Mouse (Mus musculus) CD8-positive naive resting alpha-beta T cell, adult 2 months (primary cell): ENCODE measurements at regions not wholly inside any gene's neighbourhood (a gene's known extent, or its start where the extent isn't known, plus 50 kb on each side); places are given as distances from the start of the nearest gene placed in this dataset.

Source experiments
- DNase-seq, 2 experiments: peaks; one replicate each; pipeline ENCODE4 v3.0.0; 2022; ENCODE audit warnings: low read depth in 2 of 2, low spot score in 2 of 2

- DNase-seq, result no peak
Measured at GRCm38 (mm10) chr4:95180999-95181398, 129.0 kb upstream of the Jun start.

DNA sequence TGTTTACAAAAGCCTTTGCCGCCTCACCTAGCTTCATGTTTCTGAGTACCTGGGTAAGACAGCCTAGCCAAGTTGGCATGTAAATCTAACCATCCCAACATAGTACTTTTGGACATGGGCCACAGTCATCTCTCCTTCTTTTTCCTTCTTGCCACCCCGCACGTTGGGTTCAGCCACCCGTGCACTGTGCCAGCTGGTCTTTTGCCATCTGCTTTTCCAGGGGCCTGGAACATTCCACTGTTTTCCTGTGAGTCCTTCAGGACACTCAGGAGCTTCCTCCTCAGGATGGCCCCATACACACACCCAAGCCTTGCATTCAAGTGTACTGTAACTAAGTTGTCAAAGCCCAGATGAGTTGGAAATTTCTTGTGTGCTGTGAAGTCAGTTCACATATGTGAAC lies 132.2 kb upstream of the Jun start:
- DNase-seq, result no peak

GRCm38 (mm10) chr4:95185113-95185915 lies 133.3 kb upstream of the Jun start:
- no peak for DNase-seq

DNA sequence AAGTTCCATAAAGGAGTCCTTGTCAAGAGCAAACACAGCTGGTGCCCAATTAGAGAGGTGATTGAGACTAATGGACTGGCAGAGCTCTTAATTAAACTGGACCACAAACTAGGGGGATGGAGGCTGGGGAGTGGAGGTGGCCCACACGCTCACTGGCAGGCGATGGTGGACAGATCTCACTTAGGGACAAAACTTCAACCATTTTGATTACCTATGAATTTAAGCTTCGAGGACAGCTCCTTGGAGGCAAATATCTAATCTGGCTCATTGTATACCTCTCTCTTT lies 133.8 kb upstream of the Jun start:
- DNase-seq, result no peak

DNA sequence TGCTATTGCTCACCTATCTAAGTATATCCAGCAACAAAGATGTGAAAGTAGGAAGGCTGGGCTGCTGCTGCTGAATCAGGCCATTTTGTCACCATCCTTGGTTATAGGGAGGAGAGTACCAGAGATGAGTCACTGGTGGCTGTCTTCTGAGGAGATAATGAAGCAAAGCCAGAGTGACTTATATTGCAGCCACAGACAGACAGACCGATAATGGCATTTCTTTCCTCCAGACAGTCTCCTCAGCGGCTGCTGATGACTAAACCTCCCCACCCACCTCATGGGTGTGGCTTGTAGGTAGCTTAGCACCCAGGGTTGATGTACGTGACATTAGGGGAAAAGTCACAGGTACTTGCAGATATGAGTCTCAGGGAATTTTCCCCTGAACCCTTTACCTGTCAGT lies 136.1 kb upstream of the Jun start:
- no peak for DNase-seq

- no peak for DNase-seq
Measured at GRCm38 (mm10) chr4:95191654-95192406, 139.8 kb upstream of the Jun start.

GRCm38 (mm10) chr4:95192562-95192961 lies 140.5 kb upstream of the Jun start:
- no peak for DNase-seq

DNA sequence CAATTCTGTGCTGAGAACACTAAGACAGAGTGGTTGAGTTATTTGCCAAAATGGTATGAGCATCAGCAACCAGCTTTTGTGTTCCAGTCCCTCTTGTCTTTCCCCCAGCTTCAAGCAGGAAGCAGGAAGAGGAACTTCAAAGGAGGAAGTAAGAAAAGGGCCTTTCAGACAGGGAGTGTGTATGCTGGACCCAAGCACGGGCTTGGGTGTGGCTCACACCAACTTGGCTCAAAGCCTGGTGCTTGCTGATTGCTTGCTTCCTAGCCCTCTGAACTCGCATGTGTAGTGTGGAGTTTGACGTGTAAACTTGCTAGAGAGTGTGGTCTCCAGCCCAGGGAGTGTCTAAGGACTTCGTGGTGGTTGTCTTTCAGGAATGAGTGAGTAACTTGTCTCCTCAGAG lies 141.0 kb upstream of the Jun start:
- DNase-seq, result no peak

DNA sequence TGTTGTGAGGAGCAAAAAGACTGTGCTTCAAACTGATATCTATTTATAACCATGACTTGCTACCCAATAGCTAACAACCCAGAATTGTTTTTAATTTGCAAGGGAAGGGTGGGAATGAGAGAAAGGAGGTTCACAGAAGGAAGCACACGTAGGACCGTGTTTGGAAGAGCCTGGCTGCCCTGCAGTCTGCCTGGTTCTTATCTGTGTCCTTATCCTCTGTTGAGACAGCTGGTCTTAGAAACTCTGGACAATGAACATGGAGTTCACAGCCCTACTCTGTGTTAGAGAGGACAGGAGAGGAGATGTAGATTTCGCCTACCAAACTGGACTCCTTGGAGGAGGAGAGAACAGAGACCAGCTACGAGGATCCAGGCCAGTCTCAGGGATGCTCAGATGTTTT lies 141.5 kb upstream of the Jun start:
- DNase-seq, result no peak

GRCm38 (mm10) chr4:95194621-95195455 lies 142.8 kb upstream of the Jun start:
- DNase-seq, result no peak

DNA sequence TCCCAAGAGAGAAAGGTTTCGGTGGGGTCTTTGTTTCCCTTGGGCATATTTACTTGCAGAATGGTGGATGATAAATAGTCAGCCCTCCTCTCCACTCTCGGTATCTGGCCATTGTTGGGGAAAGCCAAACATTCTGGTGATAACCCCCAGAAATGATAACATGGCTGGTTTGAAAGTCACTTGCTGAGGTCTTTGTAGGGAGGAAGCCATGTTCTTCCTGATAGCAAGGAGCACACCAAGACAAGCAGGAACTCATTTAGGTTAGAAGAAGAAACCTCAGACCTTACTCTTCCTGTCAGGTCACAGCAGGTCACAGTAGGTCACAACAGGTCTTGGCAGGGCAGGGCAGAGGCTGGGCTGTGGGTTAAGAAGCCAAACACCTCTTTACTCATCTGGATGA lies 144.1 kb upstream of the Jun start:
- DNase-seq, result no peak

DNA sequence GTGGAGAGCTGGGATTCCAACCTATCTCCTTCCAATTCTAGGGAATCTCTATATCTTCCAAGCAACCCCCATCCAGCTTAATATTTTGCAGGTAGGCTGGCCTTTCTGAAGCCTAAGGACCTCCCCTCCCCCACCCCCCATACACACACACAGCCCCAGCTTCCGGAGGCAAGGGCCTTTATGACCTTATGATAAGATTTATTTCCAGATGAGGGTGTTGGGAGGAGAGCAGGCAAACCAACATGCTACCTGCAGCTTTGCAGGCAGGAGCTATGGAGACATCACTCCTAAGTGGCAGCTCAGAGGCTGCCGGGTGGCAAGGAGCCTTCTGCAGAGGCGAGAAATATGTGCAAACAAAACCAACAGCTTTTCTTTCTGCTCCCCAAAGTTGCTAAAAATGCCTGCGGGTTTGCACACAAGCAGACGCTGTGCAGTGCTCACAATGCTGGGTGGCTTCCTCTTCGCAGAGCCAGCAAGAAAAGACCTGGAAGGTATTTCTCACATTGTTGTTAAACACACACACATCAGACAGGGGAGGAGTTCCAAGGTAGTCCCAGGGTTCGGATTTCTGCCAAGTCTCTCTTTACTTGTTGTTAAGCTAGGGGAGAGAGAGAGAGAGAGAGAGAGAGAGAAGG lies 145.2 kb upstream of the Jun start:
- DNase-seq, result no peak

DNA sequence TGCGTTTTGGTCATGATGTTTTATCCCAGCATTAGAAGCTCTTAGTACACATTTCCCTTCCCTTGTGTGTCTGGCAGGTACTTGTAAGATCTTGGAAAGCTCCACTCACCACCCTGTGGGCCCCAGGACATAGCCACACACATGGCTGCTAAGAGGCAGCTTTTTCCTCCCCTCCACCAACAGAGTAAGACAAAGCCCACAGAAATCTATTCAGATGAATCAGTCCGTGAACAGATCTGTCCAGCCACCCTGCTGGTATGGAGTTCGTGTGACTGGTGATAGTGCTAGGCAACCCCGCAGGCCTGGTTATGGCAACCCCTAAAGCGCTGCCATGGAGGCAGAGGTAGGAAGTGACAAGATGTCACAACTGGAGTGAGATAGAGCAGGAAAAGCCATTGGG lies 147.4 kb upstream of the Jun start:
- no peak for DNase-seq

GRCm38 (mm10) chr4:95200130-95200529 lies 148.1 kb upstream of the Jun start:
- no peak for DNase-seq

DNA sequence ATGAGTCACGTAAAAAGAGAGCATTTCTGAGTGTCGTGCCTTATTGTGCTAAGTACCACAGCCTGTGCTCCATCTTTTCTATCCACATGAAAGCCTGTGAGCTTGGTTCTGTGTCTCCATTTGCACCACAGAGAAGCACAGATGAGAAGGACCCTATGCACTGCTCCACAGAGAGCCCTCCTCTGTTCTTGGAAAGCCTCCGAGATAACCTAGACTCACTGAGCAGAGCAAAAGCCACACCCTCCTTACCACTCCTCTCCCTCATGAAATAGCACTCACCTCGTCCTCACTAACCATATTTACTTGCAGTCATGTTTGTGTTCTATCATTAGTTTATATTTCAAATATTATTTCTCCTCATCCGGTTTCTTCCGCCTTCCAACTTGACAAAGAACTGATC lies 150.5 kb upstream of the Jun start:
- no peak for DNase-seq

GRCm38 (mm10) chr4:95203577-95203976 lies 151.6 kb upstream of the Jun start:
- DNase-seq, result no peak

DNA sequence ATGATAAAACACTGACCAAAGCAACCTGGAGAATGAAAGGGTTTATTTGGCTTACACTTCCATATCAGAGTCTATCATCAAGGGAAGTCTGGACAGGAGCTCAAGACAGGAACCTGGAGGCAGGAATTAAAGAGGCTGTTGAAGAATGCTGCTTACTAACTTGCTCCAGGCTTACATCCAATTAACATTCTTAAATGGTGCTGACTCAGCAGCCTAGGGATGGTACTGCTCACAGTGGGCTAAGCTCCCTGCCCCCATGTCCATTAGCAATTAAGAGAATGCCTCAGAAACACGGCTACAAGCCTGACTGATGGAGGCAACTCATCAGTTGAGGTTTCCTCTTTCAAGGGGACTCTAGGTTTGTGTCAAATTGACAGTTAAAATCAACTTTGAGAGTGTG lies 153.3 kb upstream of the Jun start:
- DNase-seq, result no peak

DNA sequence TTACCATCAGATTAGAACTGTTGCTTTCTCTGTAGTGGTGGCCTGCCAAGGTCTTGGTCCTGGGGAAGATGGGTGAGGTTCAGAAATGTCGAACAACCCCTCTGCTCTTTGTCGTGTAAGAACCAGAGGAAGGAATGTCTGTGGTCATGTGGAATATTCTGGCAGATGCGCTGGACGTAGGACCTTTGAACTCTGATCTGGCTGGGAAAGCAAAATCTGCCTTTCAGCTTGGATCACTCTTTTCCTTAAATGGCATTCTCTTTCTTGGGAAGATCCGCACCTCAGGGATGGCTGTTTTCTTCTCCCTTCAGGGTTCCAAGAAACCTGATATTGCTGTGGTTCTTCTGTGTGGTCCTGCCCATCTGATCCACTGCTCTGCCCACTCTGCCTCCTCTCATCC lies 155.8 kb upstream of the Jun start:
- DNase-seq, result no peak

DNA sequence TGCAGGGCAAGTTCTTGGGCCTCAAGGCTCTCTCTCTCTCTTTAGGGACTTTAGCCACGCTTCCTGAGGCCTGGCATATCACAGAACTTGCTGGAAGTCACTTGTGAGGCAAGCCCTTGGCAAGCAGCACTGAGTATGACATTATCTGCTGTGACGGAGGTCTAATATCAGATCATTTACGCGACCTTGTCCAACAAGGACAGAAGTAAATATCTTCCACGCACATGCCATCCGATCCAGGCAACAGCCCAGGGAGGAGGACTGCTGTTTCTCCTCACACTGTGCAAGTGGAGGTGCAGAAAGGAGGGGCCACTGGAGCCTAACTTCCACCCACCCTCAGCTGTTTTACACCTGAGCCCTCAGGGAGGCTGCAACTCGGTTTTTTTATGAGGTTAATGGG lies 156.8 kb upstream of the Jun start:
- no peak for DNase-seq

GRCm38 (mm10) chr4:95209322-95210119 lies 157.5 kb upstream of the Jun start:
- DNase-seq, result no peak

DNA sequence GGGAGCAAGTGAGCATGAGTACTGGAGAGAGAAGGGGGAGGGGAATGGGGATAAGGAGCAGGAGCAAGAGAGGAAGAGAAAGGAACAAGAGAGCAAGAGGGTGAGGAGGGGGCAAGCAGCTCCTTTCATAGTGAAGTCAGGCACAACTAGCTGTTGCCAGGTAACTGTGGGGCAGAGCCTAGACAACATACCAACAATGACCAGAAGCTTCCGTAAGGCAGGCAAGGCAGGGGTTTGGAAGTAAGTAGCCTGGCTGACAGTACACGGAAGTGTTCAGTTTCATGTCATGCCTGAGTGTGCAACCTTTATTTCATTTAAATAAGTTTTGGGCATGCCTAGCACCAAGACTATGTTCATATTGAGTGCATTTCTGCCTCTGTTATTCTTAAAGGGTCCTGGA lies 160.5 kb upstream of the Jun start:
- DNase-seq, result no peak
